Mouse (Mus musculus) ovary, adult 18-20 months (tissue): Measurements from ENCODE around the gene Flad1.

Source experiments
- DNase-seq: peaks from one replicate; pipeline ENCODE4 v3.0.0; 2022; ENCODE audit warnings: low spot score, mixed read lengths

Flad1 gene

GRCm38 (mm10) chr3:89425876-89426275 lies 14.2 kb upstream of the Flad1 start:
- DNase-seq = no peak

- no peak for DNase-seq
These were observed 13.5 kb upstream of the Flad1 start for GRCm38 (mm10) chr3:89425141-89425525.

GRCm38 (mm10) chr3:89424416-89425140 lies 12.9 kb upstream of the Flad1 start:
- no peak for DNase-seq

- no peak for DNase-seq
These were observed 11.0 kb upstream of the Flad1 start for GRCm38 (mm10) chr3:89422556-89423205.

- DNase-seq = no peak
These were observed 10.3 kb upstream of the Flad1 start for GRCm38 (mm10) chr3:89421810-89422473.

GRCm38 (mm10) chr3:89421002-89421774 lies 9.5 kb upstream of the Flad1 start:
- peak; percentile 83 for DNase-seq

GRCm38 (mm10) chr3:89420421-89420820 lies 8.8 kb upstream of the Flad1 start:
- no peak for DNase-seq

- no peak for DNase-seq
These were observed 8.3 kb upstream of the Flad1 start for GRCm38 (mm10) chr3:89419981-89420380.

GRCm38 (mm10) chr3:89419571-89419970 lies 7.9 kb upstream of the Flad1 start:
- DNase-seq = peak; percentile 50

- peak; percentile 73 for DNase-seq
These were observed 7.2 kb upstream of the Flad1 start for GRCm38 (mm10) chr3:89418861-89419250.

- peak; percentile 98 for DNase-seq
These were observed 6.6 kb upstream of the Flad1 start, which contains the start of the genes Cks1b and Shc1 for GRCm38 (mm10) chr3:89418170-89418860. TSS of gene Cks1b (minus strand) at chr3:89418383. TSS of gene Shc1 (plus strand) at chr3:89418443.

GRCm38 (mm10) chr3:89417840-89418169 lies 6.1 kb upstream of the Flad1 start:
- DNase-seq = no peak

- DNase-seq = no peak
These were observed 5.5 kb upstream of the Flad1 start for GRCm38 (mm10) chr3:89417131-89417530.

- DNase-seq = no peak
These were observed 4.5 kb upstream of the Flad1 start for GRCm38 (mm10) chr3:89416158-89416557.

- no peak for DNase-seq
These were observed 806 bp downstream of the Flad1 start for GRCm38 (mm10) chr3:89410864-89411263.

- no peak for DNase-seq
These were observed 2.0 kb downstream of the Flad1 start for GRCm38 (mm10) chr3:89409701-89410100.

- no peak for DNase-seq
These were observed 3.2 kb downstream of the Flad1 start for GRCm38 (mm10) chr3:89408448-89408847.

GRCm38 (mm10) chr3:89406887-89407286 lies 4.8 kb downstream of the Flad1 start:
- DNase-seq = no peak

GRCm38 (mm10) chr3:89402693-89403092 lies 9.0 kb downstream of the Flad1 start, which contains the start of gene Lenep:
TSS of gene Lenep (minus strand) at chr3:89402793.
- DNase-seq = no peak

GRCm38 (mm10) chr3:89401329-89401728 lies 10.3 kb downstream of the Flad1 start:
- DNase-seq = no peak

GRCm38 (mm10) chr3:89396654-89397005 lies 15.0 kb downstream of the Flad1 start:
- DNase-seq = no peak
